Mouse (Mus musculus) mature B cell (primary cell): ENCODE results near the gene Alg5.
"Not testable (repeated sequence)": the region's sequence is repeated elsewhere in the genome, so short reads cannot be mapped to it uniquely, and the experiment has no call there.

Experiments used
- in situ Hi-C: fragments of 300-500 bp; cut with MboI; formaldehyde crosslinking; loops from 2 replicates; pipeline ENCODE4 v1.14.3; 2019

Alg5 gene

GRCm38 (mm10) chr3:54736101-54736927 is 975 bp downstream of the Alg5 start:
- in situ Hi-C loops = no loop called here

DNA sequence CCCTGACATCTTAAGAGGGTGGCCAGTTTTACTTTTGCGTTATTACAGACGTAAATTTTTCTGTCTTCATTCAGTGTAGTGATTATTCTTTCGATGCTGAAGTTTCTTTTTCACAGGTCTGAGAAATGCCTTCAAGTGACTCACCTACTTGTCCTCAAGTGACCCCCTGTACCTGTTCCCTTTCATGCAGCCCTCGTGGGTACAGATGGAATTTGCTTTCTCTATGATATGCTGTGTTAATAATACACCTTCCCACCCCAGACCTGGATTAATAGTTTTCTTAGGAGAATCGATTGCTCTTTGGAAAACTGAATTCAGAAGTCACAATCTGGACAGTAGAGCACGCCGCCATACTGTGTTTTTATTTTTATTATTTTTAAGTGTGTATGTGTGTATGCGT is 2.0 kb downstream of the Alg5 start:
- in situ Hi-C loops = no loop called here

DNA sequence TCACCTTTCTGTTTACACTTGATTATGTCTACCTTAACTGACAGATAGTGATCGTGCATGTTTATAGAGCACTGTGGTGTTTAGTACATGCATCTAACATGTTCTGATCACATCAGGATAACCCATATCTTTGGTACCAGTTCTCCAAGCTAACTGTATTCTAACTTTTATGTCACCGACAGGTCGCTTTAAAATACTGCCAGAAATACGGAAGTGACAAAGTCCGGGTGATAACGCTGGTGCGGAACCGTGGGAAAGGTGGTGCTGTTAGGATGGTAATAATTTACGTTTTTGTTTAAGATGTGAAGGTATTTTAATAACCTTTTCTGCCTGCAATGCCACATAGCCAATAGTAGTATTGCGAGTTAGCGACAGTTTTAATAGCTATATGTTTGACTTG is 6.6 kb downstream of the Alg5 start:
- in situ Hi-C loops = no loop called here

GRCm38 (mm10) chr3:54745799-54746198 is 10.5 kb downstream of the Alg5 start:
- in situ Hi-C loops = no loop called here

DNA sequence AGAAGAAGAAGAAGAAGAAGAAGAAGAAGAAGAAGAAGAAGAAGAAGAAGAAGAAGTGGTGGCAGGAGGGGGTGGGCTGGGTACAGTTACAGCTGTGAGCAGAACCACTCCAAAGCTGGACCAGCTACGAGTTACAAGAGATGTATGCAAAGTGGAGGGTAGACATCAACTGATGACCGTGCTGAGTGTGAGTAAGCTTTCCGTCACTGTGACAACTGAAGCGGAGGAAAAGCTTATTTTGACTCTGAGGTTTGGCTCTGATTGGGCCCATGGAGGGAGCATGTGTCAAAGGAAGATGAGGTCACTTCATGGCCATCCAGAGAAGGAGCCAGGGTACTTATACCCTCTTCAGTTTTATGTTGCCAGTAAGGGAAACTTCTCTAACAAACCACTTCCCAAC is 18.1 kb downstream of the Alg5 start:
- in situ Hi-C loops = no loop called here

DNA sequence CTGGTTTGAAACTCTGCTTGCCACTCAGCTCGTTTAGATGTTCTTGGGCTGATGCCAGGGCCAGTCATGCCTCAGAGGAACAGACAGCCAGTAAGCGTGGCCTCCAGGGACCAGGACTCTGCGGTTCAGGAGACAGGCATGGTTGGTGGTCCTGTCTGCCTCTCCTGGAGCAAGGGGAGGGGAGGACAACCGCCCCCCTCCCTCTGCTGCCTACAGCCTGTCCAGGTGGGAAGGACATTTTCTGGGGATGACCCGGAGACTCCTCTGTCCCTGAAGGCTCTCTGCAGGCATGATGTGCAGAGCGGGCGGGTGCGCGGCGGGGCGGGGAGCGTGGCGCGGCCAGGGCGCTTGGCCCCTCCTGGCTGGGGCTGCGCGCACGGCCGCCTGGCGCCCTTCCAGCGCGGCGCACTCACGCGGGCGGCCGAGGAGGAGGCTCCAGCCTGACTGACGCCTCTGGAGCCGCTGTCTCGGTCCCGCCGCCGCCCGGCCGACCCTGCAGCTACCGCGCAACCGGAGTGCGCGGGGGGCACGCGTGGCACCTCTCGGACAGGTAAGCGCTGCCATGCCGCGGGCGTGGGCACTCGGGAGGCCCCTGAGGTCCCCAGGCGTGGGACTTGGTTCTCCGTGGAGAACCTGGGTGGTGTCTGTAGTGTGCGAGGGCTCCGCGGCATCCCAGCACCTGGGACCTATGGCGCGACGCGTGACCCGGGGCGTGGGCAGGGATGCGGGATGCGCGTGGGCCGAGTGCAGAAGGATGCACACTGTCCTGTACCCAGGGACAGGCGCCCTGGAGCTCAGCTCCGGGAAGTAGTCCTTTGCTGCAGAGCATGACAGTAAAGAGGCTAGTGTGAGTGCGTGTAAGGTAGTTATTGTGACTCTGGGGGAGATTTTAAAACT is 20.1 kb downstream of the Alg5 start, which contains the start of gene Smad9:
Gene Smad9 (plus strand): TSS at position 438 of the 897 bp plus-strand sequence.
- in situ Hi-C loops = no loop called here

- in situ Hi-C loops = no loop called here
Observed at GRCm38 (mm10) chr3:54756058-54756457, 20.7 kb downstream of the Alg5 start.

DNA sequence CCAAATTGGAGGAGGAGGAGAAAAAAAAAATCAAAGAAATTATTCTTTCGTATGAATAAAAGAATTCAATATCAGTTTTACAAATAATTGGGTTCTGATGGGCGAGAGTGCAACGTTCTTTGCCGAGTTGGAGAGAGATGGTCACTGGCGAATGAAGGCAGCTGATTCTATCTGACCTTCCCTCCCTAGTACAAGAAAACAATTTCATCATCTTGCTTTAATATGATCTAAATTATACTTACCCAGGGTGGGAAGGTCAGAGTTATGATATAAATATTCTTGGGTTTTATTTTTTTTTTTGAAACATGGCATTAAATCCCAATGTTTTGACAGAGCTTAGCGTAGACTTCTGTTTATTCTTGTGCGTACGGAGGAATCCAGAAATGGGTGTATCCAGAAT is 22.1 kb downstream of the Alg5 start:
- in situ Hi-C loops = no loop called here

DNA sequence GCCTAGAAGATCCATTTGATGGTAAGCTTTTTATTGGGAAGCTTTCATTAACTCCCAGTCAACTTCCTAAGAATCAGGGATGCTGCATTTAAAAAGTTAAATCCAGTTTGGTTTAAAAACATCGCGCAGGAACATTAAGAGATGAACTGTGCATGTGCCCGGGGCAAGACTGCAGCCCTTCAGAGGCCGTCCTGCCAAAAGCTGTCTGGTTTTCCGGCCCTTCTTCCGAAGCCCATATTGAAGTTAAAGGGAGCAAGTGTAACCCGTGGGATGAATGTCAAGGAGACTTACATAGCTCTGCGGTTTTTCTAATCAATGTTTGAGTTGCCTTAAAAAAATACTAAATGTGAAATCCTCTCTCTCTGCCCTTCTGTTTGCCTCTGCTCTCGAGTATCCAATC is 23.9 kb downstream of the Alg5 start:
- in situ Hi-C loops = no loop called here

GRCm38 (mm10) chr3:54760321-54761115 is 25.2 kb downstream of the Alg5 start:
- in situ Hi-C loops = no loop called here

DNA sequence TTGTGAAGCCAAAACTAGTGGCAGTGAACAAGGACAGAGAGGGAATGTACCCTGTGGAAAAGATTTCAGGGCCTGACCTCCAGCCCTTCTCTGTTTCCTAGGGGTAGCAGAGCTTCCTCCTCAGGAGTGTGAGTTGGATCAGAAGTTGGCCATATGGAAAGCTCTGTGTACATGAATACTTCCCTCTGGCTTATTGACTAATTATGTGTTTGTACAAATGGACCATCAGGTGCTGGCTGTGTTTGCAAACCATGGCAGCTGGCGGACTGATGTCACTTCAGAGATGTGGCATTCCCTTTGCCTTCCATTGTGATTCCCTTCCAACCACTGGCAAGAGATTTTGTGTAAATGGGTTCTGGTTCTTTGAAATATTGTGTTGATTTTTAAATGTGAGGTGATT is 25.9 kb downstream of the Alg5 start:
- in situ Hi-C loops = no loop called here

DNA sequence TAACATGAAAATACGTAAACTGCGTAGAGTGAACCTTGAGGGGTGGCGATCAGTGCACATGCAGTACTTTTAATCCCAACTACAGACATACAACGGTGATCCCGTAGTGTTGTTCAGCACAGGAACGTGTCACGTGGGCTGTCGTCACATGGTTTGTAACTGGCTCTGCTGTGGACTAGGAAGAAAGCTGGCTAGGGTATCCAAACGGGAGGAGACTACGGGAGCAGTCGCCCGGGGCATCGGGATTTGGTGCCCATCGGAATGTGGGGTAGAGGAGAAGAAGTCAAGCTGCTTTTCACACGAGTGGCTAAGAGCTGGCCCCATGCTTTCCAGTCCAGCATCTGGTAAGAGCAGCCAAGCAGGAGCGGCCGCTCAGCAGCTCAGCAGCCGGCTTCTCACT is 29.1 kb downstream of the Alg5 start:
- in situ Hi-C loops = no loop called here

DNA sequence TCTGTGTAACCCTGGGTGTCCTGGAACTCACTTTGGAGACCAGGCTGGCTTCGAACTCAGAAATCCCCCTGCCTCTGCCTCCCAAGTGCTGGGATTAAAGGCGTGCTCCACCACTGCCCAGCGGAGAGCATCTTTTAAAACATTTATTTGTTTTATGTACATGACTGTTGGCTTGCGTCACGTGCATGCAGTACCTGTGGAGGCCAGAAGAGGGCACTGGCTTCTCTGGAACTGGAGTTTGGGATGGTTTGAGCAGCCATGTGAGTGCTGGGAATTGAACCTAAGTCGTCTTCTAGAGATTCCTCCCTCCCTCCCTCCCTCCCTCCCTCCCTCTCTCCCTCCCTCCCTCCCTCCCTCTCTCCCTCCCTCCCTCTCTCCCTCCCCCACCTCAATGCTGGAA is 30.2 kb downstream of the Alg5 start:
- in situ Hi-C loops = not testable (repeated sequence)

GRCm38 (mm10) chr3:54766034-54766433 is 30.7 kb downstream of the Alg5 start:
- in situ Hi-C loops = no loop called here

GRCm38 (mm10) chr3:54766811-54767210 is 31.5 kb downstream of the Alg5 start:
- in situ Hi-C loops = no loop called here

DNA sequence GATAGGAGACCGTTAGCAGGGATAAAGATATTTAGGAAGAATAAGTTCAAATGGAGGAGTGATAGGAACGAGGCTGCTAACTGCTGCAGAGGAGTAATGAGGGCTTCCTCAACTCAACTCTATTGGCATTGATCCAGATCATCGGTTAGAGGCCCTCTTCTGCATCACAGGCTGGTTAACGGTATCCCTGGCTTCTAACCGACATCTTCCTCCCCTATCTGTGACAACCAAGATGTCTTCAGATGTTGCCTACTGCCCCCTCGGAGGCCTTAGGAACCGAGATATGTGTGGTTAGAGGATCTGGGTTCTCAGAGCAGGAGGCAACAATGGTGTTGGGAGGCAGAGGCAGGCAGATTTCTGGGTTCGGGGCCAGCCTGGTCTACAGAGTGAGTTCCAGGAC is 33.3 kb downstream of the Alg5 start:
- in situ Hi-C loops = no loop called here

DNA sequence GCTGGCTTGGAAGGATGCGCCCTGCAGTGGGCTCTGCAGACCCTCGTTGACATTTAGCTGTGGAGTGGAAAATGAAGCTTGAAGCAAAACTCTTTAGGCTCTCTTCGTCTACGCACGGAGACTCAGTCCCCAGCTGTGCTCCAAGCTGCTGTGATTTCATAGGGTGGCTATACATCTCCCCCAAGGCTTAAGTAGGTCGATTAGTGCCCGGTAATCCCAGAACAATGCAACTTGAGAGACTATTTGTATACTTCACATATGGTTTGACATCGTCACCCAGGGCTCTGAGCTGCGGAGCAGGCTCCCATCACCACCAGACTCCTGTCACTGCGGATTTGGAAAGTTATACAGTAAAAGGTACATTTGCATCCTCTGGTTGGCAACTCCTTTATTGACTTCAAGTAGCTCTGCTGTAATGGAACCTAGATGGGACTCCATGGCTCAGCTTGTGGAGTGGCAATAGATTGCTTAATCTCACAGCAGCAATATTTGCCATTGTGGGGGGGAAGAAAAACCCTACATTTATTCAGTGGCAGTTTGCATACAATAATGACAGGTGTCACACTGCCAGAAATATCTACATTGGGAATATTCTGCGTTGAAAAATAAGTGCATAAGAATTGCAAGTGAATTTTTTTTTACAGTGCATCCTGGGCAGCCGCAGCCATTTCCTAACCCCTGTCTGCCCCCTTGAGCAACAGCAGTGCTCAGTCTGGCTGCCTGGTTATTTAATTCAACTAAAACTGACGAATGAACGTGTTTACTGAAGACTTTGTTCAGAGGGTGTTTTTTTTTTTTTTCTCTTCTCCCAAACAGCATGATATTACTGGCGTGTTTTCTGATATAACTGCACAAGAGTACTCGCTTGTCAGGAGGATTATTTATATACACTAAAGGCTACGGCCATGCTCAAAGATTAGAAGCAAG is 34.3 kb downstream of the Alg5 start:
- in situ Hi-C loops = no loop called here

DNA sequence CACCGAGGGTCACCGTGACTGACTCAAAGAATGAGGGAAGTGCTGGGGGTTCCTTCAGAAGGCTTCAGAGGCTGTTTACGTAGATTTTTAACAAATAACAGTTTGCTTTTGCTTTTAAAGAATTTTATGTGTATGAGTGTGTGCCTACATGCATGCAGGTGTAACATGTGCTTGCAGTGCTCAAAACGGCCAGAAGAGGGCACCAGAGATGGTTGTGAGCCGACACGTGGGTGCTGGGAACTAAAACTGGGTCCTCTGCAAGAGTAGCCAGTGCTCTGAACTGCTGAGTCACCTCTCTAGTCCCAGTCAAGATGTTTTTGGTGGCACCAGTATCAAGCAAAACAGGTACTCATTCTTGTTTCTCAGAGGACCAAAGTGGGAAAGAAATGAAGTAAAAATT is 38.3 kb downstream of the Alg5 start:
- in situ Hi-C loops = no loop called here

- in situ Hi-C loops = no loop called here
Observed at GRCm38 (mm10) chr3:54775989-54776631, 40.8 kb downstream of the Alg5 start.

- in situ Hi-C loops = no loop called here
Observed at GRCm38 (mm10) chr3:54790601-54791000, 55.3 kb downstream of the Alg5 start.
